Mouse (Mus musculus) G1E (cell line): ENCODE results near the gene Mapk3. TPM values are rescaled to one million over a fixed set of nuclear protein-coding genes. Genes with fewer than 3 reads are reported as not detected.
A peak's percentile ranks its signal among the peaks of the same experiment; 100 is the strongest.

ENCODE experiments used
- ATAC-seq: 2 replicates; pipeline ENCODE4 v1.8.0; 2016; ENCODE audit warnings: mild to moderate bottlenecking; ENCODE audit not compliant: insufficient number of reproducible peaks, poor library complexity, low FRiP score, severe bottlenecking; ENCODE audit errors: extremely low read depth
- DNase-seq: peaks from one replicate; pipeline ENCODE4 v3.0.0; 2012; ENCODE audit warnings: low spot score
- H3K27me3 ChIP-seq: 2 replicates; pipeline ENCODE4 v1.6.1; 2012; ENCODE audit warnings: mild to moderate bottlenecking, low read length, inconsistent platforms; ENCODE audit not compliant: insufficient read depth
- H3K36me3 ChIP-seq: replicated peaks from 2 replicates; pipeline ENCODE3; 2012; ENCODE audit warnings: mild to moderate bottlenecking, inconsistent platforms
- H3K4me1 ChIP-seq: 2 replicates; pipeline ENCODE4 v1.6.1; 2012; ENCODE audit warnings: low read depth, low read length, inconsistent platforms, mixed read lengths; ENCODE audit not compliant: insufficient read depth
- H3K4me3 ChIP-seq: 2 replicates; pipeline ENCODE4 v1.5.1; 2012; ENCODE audit warnings: low read depth, mild to moderate bottlenecking, inconsistent platforms, low read length, moderate library complexity, mixed read lengths
- H3K9me3 ChIP-seq: replicated peaks from 2 replicates; pipeline ENCODE4 v1.6.1; 2012; ENCODE audit warnings: inconsistent platforms
- CTCF ChIP-seq: IDR thresholded peaks from 2 replicates; pipeline ENCODE4 v1.5.1; 2012; ENCODE audit warnings: low read depth, low read length, inconsistent platforms, mixed read lengths
- GATA1 ChIP-seq: IDR thresholded peaks from 2 replicates; pipeline ENCODE4 v1.6.1; 2012; ENCODE audit warnings: borderline replicate concordance, low read length, inconsistent platforms, mixed read lengths
- GATA2 ChIP-seq: IDR thresholded peaks from 2 replicates; pipeline ENCODE4 v1.6.1; 2012; ENCODE audit warnings: low read depth, low read length, inconsistent platforms, borderline replicate concordance
- POLR2AphosphoS5 ChIP-seq: IDR thresholded peaks from 2 replicates; pipeline ENCODE4 v1.6.1; 2012; ENCODE audit warnings: low read depth, low read length, inconsistent platforms; ENCODE audit not compliant: insufficient replicate concordance
- TAL1 ChIP-seq: conservative IDR thresholded peaks from 2 replicates; pipeline ENCODE4 v1.6.1; 2012; ENCODE audit warnings: low read depth, low read length, inconsistent platforms, mixed read lengths
- polyA plus RNA-seq: library from polyadenylated mRNA; stranded (reverse); fragments of >175 nt; gene quantifications from 2 replicates; pipeline ENCODE4 v1.2.3, GENCODE M21; 2012
- total RNA-seq, 2 experiments: library from RNA; stranded (forward) in 1 of 2; stranded (reverse) in 1 of 2; fragments of 200-1000 nt in 1 of 2; fragments of >200 nt in 1 of 2; fragmentation: Nextera tagmentation in 1 of 2; gene quantifications; 2 replicates each; pipeline ENCODE4 v1.2.3; 2014 to 2017

Gene Mapk3
- 66.4 and 91.6 TPM in 2 replicates for total RNA-seq (2014; fragmentation: Nextera tagmentation)
- 18.2 and 18.4 TPM in 2 replicates for total RNA-seq (2017)
- polyA plus RNA-seq, result 65.1 and 68.8 TPM in 2 replicates

- ATAC-seq, result peak; percentile 74; the same call in 1 of the 2 replicates
- H3K27me3 ChIP-seq, result 0 out of 2 replicates have a peak, but pooled peaks cover 2% of the 10 kb centered on the region
- peaks cover 50% of the 10 kb centered on the region for H3K4me1 ChIP-seq
- TF ChIP-seq GATA1, result no peak
- peak; percentile 41; the same call in 1 of the 2 replicates for TF ChIP-seq CTCF
- H3K36me3 ChIP-seq, result peaks cover 34% of the 10 kb centered on the region
- peak within 1 kb of the TSS; percentile 97 for H3K4me3 ChIP-seq
- peak; percentile 89 for DNase-seq
- no peaks in the 10 kb centered on the region for H3K9me3 ChIP-seq
Observed at GRCm38 (mm10) chr7:126759050-126759671, at the start of gene Mapk3. Gene Mapk3, plus strand, starts transcription at chr7:126759601.

DNA sequence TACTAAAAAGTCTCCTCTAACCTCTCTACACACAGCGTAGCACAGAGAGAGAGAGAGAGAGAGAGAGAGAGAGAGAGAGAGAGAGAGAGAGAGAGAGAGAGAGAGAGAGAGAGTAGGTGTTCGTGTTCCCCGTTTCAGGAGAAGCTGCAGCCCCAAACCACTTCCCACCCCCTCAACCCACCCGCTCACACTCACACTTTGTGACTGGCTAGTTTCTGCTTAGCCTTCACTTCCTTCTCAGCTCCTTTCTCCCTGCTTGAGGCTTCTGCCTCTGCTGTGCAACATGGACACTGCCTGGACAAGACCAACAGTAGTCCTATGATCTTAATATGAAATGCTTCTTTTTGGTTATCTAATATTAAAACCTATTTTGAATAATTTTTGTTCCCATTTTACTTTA, 49.1 kb upstream of the Mapk3 start:
- ATAC-seq, result no peak

DNA sequence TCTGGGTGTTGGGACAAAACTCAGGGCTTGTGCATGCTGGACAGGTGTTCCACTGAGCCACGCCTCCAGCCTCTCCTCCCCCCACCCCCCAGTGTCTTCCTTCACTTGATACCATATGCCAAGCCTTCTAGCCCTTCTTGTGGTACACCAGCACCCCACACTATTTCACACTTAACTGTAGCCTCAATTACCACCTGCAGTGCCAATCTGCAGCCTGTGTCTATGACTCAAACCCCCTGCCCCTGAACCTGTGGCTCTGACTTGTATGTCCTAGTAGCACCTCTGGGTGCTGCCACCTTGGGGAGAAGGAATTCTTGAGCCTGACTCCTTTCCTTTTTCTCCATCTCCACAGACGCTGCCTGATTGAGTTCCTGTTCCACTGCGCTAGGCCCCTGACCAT, 47.5 kb upstream of the Mapk3 start:
- H3K27me3 ChIP-seq, result peaks cover 38% of the 10 kb centered on the region
- ATAC-seq (no peak), DNase-seq (no peak)
- no peaks in the 10 kb centered on the region for H3K36me3 ChIP-seq
- H3K4me1 ChIP-seq, result peaks cover 10% of the 10 kb centered on the region
- no peak for TF ChIP-seq GATA2
- TF ChIP-seq GATA1, result no peak
- TF ChIP-seq TAL1, result no peak
- TF ChIP-seq POLR2AphosphoS5, result no peak
- TF ChIP-seq CTCF, result no peak
- peaks cover 5% of the 10 kb centered on the region for H3K9me3 ChIP-seq
- no peak overlapping the region for H3K4me3 ChIP-seq

More for the DNA sequence above, 49.1 kb upstream of the Mapk3 start:
- H3K4me1 ChIP-seq, result peaks cover 19% of the 10 kb centered on the region
- no peak overlapping the region for H3K4me3 ChIP-seq
- H3K36me3 ChIP-seq, result no peaks in the 10 kb centered on the region
- DNase-seq, result no peak
- peaks cover 39% of the 10 kb centered on the region for H3K27me3 ChIP-seq
- peaks cover 5% of the 10 kb centered on the region for H3K9me3 ChIP-seq
- no peak for TF ChIP-seq CTCF
- no peak for TF ChIP-seq POLR2AphosphoS5
- TF ChIP-seq GATA2, result no peak
- no peak for TF ChIP-seq TAL1
- no peak for TF ChIP-seq GATA1

DNA sequence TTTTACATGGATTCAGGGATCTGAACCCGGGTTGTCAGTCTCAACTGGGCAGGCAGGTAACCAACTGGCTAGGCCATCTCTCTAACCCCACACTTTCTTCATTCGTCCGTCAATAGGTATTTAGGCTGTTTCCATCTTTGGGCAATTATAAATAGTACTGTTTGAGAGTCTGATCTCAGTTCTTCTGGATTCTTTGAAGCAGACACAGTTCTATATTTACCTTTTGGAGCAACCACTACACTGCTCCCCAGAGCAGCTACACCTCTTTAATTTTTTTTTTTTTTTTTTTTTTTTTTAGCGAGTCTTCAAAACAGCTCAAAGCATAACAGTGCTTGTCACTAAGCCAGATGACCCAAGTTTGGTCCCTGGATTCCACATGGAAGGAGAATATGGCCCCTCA, 43.7 kb upstream of the Mapk3 start:
- TF ChIP-seq GATA1, result no peak
- TF ChIP-seq POLR2AphosphoS5, result no peak
- no peak for TF ChIP-seq CTCF
- no peak for TF ChIP-seq GATA2
- TF ChIP-seq TAL1, result no peak
- Histone ChIP-seq H3K4me3 (no peak overlapping the region), H3K9me3 (no peaks in the 10 kb centered on the region), H3K36me3 (no peaks in the 10 kb centered on the region), H3K4me1 (no peaks in the 10 kb centered on the region), H3K27me3 (peaks cover 27% of the 10 kb centered on the region)
- ATAC-seq (no peak), DNase-seq (no peak)

GRCm38 (mm10) chr7:126717566-126717965, 41.8 kb upstream of the Mapk3 start:
- TF ChIP-seq GATA1 (no peak), CTCF (no peak), GATA2 (no peak), TAL1 (no peak), POLR2AphosphoS5 (no peak)
- H3K36me3 ChIP-seq, result no peaks in the 10 kb centered on the region
- ATAC-seq (no peak), DNase-seq (no peak)
- H3K4me3 ChIP-seq, result no peak overlapping the region
- peaks cover 4% of the 10 kb centered on the region; the same call in 1 of the 2 replicates for H3K4me1 ChIP-seq
- peaks cover 20% of the 10 kb centered on the region for H3K27me3 ChIP-seq
- H3K9me3 ChIP-seq, result no peaks in the 10 kb centered on the region

GRCm38 (mm10) chr7:126718787-126719337, 40.5 kb upstream of the Mapk3 start:
- Histone ChIP-seq H3K4me3 (no peak overlapping the region), H3K9me3 (no peaks in the 10 kb centered on the region; the same call in 1 of the 2 replicates), H3K4me1 (peaks cover 4% of the 10 kb centered on the region; the same call in 1 of the 2 replicates), H3K27me3 (peaks cover 20% of the 10 kb centered on the region), H3K36me3 (no peaks in the 10 kb centered on the region)
- DNase-seq (no peak), ATAC-seq (no peak)
- TF ChIP-seq GATA2 (no peak), TAL1 (no peak), CTCF (no peak), POLR2AphosphoS5 (no peak), GATA1 (no peak)
